Mouse (Mus musculus) embryo, embryonic 10 days (tissue): ENCODE measurements at regions not wholly inside any gene's neighbourhood (a gene's known extent, or its start where the extent isn't known, plus 50 kb on each side); places are given as distances from the start of the nearest gene placed in this dataset.
A peak's percentile ranks its signal among the peaks of the same experiment; 100 is the strongest.

Experiments used
- DNase-seq: peaks from one replicate; pipeline ENCODE4 v3.0.0-alpha.2; 2015; ENCODE audit warnings: low spot score

DNA sequence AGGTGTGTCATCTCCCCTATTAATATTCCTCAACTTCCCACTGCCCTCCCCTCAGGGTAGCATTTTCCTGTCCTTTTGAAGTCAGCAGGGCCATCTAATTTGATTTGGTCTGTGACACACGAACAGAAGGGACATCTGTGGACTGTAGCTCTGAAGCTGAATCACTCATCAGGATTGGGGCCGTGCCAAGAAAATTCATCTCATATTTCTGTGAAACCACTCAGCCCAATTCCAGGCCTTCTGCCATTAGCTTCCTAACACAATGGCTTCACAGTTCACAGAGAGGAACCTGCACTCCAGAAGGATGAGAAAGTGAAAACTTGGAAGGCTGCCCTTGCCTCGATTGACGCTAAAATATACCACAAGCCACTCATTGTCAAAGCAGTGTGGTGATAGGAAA is 86.1 kb downstream of the Abhd5 start:
- no peak for DNase-seq

DNA sequence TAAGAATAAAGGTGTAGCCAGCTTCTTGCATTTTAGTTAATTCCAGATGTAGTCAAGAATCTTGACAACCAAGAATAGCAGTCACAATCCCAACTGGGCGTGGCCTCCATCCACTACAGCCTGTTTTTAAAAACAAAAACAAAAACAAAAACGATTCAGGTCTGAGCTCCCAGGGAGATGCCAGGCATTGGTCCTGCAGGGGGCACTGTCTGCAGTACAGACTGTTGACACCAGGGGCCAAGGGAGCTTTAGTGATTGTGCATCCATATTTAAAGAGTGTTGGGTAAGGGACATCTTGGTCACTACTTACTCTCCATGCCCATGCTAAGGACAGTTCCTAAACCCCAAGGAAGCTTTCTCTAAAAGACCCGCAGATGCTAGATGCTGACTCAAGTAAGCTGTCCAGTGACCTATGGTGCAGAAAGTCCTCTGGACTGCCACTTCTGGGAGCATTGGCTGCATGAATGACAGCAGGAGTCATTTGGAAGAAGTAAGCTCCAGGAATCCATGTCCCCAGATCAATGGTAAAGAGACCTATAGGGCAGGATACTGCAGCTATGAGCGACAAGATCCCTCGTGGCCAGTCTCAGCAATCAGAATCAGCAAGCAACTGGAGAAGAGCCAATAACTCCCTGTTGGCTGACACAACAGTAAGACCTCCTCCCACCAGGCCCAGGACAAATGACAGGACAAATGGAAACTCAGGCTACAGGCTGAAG is 95.1 kb downstream of the Abhd5 start:
- DNase-seq, result no peak

DNA sequence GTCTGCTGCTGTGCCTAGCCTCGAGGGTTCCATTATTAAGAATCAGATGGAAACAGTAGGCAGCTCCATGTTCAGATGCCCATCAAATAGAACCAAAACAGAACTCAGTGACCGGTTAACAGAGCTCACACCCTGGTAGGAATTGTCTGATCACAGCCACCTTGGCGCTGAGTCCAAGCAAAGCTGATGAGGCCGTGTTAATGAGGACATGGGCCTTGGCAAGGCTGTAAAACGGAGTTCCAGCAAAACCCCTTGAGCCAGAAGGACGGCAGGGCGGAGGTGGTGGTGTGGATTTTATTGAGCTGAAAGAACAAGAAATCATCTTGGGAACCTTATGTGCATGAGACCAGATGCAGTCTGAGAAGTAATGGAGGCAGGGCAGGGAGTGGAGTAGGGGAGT is 96.2 kb downstream of the Abhd5 start:
- no peak for DNase-seq

DNA sequence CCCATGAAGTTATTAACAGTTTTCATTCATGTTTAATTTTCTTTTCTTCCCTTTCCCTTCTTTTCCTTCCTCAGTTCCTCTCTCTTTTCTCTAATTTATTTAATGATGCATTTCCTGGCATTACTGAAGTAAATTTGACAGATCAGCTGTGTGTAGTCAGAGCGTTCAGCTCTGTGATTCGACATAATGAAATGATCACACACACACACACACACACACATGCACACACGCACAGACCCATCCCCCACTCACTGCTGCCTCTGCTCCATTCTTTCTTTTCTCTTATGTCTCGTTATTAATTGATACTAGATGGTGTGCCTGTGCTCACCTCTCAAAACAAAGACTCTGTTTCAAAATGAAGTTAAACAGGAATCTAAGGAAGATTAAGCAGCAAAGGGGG is 96.9 kb downstream of the Abhd5 start:
- no peak for DNase-seq

DNA sequence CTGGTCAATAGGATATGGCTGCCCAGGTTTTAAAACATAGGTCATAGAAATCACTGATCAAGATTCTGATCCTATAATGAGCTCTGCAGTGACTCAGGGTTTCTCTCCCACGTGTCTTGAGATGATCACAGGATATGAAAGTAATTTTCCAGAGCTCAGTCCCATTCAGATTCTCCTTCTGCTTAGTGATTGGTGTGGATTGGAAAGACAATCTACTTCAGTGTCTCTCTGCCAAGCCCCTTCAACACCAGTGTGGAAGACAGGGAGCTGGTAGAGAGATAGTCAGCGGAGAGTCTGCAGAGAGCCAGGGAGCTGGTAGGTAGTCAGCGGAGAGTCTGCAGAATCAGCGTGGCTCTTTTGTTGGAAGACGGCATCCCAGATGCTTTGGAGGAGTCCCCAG is 99.1 kb downstream of the Abhd5 start:
- DNase-seq, result no peak

DNA sequence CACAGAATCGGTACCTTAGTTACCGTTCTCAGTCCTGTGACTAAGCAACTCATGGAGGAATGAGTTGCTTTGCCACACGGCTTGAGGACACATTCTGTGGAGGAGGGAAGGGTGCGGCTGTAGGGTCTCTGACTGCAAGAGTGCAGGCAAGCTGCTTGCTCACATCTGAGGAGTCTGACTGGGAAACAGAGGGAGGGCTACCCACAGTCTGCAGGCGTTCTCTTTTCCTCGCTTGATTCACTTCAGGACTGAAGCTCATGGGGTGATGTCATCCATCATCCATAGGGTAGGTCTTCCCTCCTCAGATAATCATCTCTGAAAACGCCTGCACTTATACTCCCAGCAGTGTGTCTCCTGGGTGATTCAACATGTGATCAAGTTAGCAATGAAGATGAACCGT is 103.9 kb downstream of the Abhd5 start:
- no peak for DNase-seq

DNA sequence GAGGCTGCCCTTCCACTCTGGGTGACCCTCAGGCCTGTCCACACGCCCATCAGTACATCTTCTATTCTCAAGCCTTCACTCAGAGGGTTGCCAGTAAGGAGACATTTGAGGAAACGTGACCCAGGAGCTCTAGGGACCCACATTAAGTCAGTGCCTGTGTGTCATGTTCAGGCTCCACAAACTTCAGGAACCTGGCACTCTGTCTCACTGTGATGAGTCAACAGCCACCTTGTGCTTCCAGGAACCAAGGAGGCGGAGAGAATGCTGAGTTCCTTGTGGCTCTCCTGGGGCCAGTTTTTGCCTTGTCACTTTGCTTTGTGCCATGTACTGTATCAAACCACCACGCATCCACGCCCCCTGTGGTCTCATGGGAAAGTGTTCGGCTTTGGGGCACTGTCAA is 104.4 kb downstream of the Abhd5 start:
- DNase-seq, result no peak

DNA sequence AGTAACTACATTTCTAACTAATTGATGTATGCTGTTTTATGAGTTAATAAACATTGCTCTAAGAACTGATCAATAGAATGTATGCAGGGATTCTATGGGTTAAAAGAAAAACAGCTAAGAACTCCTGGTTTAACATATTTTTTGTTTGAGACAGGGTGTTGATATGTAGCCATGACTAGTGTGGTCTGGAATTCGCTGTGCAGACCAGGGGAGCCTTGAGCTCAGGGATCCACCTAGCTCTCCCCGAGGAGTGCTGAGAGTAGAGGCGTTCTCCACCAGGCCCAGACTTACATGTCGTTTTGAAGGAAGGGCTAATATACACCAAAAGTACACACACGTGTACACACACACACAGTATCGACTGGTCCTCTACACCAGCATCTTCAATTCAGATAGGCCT is 108.1 kb downstream of the Abhd5 start:
- DNase-seq, result no peak

DNA sequence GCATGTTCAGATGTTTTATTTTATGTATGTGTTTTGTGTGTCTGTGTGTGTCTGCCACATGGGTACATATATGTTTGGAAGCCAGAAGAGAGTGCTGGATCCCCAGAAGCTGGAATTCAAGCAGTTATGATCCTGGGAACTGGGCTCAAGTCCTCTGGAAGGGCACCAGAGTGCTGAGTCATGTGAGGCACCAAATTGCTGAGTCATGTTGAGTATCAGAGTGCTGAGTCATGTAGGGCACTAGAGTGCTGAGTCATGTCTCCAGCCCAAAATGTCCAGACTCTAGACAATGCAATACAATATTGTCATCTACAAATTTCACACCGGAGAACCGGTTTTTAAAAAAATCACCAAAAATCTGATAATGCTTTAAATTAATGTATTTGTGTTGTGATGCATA is 120.1 kb downstream of the Abhd5 start:
- DNase-seq, result peak; percentile 30

DNA sequence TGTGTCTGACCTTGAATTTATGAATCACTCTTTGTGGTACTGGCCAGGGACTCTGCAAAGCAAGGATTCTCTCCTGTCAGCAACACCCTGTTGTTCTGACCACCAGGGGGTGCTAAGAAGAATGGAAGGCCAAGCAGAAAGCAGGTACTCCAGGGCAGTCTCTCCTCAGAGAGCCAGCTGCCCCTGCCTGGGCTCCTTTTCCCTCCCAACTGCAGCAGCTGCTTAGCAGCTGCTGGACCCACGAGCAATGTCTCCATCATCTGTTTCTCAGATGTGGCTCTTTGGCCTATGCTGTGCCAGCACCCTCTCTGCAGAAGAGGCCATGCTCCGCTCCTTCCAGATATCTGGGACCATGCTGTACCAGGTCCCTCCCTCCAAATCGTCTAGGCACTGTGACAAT is 124.9 kb downstream of the Abhd5 start:
- peak; percentile 71 for DNase-seq

DNA sequence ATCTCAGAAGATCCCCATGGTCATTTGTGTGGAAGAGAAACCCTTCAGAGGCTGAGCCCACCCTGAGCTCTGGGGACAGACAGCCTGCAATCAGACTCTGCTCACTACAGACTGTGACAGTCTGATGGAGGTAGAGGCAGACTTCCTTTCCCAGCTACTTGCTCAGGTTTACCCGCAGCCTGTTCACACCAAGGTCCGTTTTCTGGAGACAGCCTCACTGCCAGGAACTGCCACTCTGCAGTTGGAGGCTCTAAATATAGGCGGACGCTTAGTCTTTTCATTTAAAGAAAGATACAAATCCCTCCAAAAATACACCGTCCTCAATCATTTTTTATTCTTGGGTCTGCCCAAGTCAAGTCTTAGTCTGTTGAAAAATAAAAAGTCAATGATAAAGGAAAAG is 135.6 kb downstream of the Abhd5 start:
- DNase-seq, result no peak

DNA sequence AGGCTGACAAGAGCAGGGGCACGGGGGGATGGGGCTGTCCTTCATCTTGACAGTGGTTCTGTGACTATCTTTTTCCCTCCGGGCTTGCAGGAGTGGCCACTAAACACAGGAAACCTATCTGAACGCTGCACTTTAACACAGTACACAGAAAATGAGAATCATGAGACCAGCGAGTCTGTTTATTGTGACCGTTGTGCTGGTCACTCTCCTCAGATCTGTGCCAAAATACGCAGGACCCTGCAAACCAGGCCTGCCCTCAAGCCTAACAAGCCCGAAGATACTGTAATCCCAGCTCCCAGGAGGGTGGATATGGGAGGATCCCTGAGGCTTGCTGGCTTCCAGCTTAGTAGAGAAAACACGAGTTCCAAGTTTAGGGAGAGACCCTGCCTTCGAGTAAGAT is 143.3 kb downstream of the Abhd5 start:
- DNase-seq, result no peak

DNA sequence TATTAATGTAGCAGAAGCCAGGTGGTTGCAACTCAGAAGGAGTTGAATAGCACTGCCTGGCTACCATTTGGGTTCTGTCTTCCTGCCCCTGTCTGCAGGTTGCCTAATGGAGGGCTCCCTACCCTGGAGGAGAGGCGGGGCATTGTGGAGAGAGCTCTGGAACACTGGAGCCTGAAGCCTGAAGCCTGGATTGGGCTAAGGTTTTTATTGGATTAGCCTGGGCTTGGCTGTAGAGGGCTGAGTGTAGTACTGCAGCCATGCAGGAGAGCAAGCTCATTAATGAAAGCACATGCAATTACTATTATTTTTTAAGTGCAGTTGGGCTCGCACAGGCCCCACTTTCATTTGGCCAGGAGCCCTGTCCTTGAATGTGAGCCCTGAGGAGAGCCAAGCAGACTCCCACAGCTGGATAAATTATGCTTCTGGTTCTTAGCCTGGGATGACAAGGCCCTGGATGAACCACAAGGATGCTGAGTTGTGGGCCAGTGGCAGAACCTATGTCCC is 145.1 kb downstream of the Abhd5 start:
- no peak for DNase-seq

DNA sequence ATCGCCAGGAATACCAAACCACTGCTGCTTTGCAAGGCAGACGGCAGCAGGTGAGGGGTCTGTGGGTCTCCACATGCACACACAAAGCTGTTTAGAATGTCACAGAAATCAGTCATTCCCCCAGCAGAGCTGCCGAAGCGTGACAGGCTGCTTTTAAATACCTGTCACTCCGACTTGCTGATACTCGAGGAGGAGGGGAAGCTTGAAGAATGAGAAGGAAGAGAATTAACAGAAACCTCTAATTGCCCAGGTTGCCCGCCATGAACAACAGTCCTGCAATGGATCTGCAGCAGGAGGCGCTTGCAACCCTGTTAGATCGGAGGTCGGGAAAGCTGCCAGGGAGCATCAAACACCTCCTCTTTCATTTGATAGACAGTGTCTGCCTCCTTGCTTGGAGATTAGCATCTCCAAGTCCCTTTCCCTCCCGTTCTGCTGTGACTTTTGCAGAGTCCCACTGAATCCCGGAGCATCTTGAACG is 150.5 kb downstream of the Abhd5 start:
- DNase-seq, result peak; percentile 36

DNA sequence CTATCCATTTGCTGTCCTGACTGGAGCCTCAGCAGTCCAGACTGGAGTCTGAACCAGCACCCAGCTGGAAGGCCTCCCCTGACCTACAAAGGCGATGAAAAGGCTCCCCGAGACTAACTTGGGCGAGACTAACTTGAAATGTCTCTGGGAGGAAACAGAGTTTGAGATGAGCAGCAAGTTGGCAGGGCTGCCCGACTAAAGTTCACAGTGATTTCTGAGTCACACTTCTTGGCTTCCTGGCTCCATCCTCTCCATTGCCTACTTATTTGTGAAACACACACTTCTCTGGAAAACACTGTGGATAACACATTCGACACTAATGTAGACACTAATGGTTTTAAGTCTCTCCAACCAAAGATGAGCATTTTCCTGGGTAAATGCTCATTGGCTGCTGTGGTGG is 170.2 kb downstream of the Abhd5 start:
- DNase-seq, result no peak

DNA sequence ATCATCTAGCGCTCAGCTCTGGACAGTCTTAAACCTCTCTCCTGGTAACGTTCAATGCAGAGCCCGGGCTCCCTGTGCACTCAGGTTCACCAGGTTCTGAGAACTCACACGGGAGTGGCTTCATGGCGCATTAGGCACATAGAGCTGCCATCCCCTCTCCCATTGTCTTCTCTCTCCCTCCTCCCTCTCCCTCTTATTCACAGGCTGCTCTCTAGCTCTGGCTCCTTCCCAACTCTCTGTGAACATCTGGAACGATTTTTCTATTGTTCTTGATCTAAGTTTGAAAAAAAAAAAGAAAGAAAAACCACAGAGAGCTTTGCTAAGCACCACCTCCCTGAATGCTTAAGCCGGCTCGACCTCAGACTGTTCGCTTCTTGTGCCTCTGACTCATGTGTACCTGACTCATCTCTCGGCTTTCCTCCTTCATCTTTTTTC is 174.2 kb downstream of the Abhd5 start:
- DNase-seq, result peak; percentile 39

DNA sequence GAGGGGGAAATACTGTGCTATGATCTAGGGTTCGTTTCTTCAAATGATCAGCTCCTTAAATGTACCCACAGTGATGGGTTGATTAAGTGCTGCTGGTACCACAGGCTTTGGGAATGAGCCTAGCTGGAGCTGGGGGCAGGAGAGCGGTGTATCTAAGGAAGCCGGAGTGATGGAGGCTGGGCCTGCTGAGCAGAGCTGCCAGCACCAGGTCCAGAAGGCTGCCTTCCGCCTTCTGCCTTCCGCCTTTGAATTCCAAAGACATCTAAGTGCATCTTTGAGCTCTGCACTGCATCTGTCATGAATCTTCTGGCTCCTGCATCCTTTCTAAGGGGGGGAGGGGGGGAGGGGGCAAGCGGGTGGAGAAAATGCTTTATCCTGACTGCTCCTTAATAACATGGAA is 176.9 kb downstream of the Abhd5 start:
- no peak for DNase-seq

DNA sequence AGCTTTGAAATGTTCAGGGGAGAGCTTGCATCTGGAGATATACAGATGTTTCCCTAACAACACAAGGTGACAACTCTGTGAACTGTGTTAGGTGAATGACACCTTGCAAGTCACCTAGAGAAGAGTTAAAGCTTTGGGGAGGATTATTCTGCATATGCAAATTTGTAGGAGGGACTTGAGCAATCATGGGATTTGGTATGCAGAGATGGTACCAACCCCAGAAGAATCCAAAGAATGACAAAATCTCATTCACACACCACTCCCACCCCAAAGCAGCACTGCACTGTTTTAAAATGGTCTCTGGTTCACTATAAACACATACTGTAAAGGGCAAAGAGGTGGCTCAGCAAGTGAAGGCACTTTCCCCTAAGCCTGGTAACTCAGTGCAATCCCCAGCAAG is 178.3 kb downstream of the Abhd5 start:
- no peak for DNase-seq

DNA sequence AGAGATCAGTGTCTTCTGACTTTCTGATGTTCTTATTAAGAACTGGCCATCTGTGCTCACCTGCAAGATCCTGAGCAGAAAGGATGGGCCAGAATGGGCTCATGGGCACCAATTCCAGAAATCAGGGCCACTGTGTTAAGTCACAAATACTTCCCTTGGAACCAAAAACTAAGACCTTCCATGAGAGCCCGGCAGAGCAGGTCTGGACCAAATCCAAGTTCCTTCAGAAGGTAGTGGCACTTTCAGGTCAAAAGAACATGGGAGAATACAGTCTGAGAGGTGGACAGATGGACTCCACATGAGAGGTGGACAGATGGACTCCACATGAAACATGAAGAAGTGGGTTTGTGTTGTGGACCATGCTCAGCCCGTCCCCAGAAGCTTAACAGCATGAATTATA is 180.4 kb downstream of the Abhd5 start:
- DNase-seq, result no peak

DNA sequence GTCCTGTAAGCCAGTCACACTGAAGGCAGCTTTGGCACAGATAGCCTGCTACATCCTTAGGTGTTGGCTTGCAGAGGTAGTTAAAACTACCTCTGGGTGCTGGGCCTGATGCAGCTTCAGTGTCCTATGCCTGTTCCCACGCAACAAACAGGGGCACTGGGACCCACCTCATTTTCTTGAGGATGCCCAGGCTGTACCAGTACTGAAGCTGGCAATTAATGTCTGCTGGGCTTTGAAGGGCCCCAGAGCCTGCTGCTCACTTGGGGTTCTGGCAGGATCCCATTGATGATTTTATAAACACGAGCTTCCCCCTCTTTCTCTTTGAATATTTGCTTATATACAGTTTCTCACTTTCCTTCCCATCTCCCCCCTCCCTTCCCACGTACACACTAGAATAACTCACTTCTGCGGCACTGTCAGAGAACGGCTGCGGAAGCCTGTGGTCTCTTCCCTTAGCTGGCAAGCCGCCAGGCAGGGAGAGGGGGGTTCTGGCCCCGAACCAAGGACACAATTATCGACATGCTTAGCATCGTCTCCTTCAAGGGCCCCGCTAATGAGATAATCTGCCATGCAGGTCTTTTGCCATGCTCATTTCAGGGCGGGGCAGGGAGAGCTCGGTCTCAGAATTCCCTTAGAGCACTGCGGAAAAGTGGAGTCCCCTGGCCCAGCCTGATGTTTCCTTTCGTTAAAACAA is 182.9 kb downstream of the Abhd5 start:
- no peak for DNase-seq

DNA sequence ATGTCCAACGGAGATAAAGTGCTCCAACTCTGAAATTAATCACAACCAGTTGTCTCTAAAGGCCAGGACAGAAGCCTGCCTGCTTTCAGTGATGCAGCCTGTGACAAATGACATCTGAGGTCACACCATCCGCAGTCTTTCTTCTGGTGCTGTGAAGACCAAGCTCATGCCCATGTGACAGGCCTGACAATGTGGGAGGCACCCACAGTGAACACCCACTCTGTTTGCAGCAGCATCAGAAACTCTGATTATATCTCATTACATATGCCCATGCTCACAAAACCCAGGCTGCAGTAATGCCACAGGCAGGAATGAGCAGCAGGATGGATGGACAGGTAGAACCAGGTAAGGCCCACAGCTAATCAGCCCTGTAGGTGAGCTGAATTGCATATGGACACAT is 183.6 kb downstream of the Abhd5 start:
- DNase-seq, result no peak

DNA sequence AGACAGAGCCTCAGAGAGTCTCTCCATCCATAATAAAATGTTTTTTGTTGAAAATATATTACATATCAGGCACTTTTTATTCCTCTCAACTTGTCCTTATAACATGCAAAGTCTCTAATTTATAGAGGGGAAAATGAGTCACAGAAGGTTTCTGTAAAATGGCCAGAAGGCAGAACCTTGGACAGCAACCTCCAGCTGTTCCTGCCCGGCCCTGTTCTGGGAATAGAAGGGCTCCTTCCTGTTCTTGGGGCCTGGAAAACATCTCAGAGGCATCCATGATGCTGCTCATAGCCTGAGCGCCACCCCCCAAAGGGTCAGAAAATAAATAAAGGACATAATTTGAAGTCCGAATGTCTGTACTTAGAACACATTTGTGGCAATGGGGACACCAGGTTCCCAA is 188.7 kb downstream of the Abhd5 start:
- DNase-seq, result peak; percentile 13

DNA sequence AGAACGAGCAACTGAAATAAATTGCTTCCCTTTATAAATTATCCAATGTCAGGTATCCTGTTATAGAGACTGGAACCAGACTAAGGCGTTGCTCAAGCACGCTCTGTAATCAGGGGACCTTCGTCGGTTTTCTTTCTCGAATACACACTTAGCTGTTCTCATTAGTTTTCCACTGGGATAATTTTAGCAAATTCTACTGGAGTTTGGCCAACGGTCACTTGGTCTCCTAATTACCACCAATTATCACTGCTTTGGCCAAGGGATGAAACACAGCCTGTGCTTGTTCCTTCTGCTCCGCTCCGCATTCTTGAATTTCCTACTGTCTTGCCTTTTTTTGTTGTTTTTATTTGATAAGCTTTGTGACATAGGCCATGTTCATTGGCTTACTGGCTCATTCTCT is 191.1 kb upstream of the Topaz1 start:
- DNase-seq, result no peak

DNA sequence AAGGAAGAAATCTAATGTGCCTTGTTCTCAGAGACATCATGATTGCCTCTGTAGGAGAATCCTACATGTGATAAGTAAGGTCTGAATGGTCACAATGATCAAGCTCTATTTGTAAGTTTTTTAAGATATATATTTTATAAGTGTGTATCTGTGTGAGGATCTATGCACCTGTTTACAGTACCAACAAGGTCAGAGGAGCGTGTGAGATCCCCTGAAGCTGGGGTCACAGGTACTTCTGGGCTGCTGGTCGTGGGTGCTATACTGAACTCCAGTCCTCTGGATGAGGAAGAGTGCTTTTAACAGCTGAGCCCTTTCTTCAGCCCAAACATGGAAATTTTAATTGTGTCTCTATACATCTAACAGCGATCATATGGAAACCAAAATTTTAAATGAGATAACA is 181.1 kb upstream of the Topaz1 start:
- DNase-seq, result no peak
